Mouse (Mus musculus): ENCODE data around the gene Gm38119. TPM values are rescaled to one million over a fixed set of nuclear protein-coding genes. Genes with fewer than 3 reads are reported as not detected.
A peak's percentile ranks its signal among the peaks of the same experiment; 100 is the strongest.

Gene Gm38119
- total RNA-seq (2015), result not detected in 2 replicates
- not detected in 2 replicates for total RNA-seq (2017)

- no peak for ATAC-seq (replicated peaks; ENCODE audit: poor library complexity)
Observed at GRCm38 (mm10) chr3:92738996-92739395, at the start of gene Gm38119. TSS of gene Gm38119 (minus strand) at chr3:92739096.

- no peak for ATAC-seq (replicated peaks; ENCODE audit: poor library complexity)
Observed at GRCm38 (mm10) chr3:92778799-92779198, 39.9 kb upstream of the Gm38119 start, which contains the start of gene Lce1i. TSS of gene Lce1i (minus strand) at chr3:92778899.

GRCm38 (mm10) chr3:92771573-92771972 lies 32.7 kb upstream of the Gm38119 start:
- ATAC-seq (replicated peaks; ENCODE audit: poor library complexity), result no peak

GRCm38 (mm10) chr3:92764965-92765364 lies 26.1 kb upstream of the Gm38119 start, which contains the start of gene Lce1h:
TSS of gene Lce1h (minus strand) at chr3:92765065.
- ATAC-seq (replicated peaks; ENCODE audit: poor library complexity), result no peak

- no peak for ATAC-seq (replicated peaks; ENCODE audit: poor library complexity)
Observed at GRCm38 (mm10) chr3:92753197-92753596, 14.3 kb upstream of the Gm38119 start.

GRCm38 (mm10) chr3:92752238-92752637 lies 13.3 kb upstream of the Gm38119 start, which contains the start of gene Lce1g:
TSS of gene Lce1g (minus strand) at chr3:92752338.
- ATAC-seq (replicated peaks; ENCODE audit: poor library complexity), result no peak

- ATAC-seq (replicated peaks; ENCODE audit: poor library complexity), result no peak
Observed at GRCm38 (mm10) chr3:92722631-92723030, 16.3 kb downstream of the Gm38119 start.

GRCm38 (mm10) chr3:92720250-92720649 lies 18.6 kb downstream of the Gm38119 start, which contains the start of gene Lce1f:
TSS of gene Lce1f (minus strand) at chr3:92720350.
- ATAC-seq (replicated peaks; ENCODE audit: poor library complexity), result no peak

- ATAC-seq (replicated peaks; ENCODE audit: poor library complexity), result no peak
Observed at GRCm38 (mm10) chr3:92715122-92715521, 23.8 kb downstream of the Gm38119 start.

GRCm38 (mm10) chr3:92708974-92709373 lies 29.9 kb downstream of the Gm38119 start, which contains the start of gene Lce1e:
TSS of gene Lce1e (minus strand) at chr3:92709074.
- no peak for ATAC-seq (replicated peaks; ENCODE audit: poor library complexity)

GRCm38 (mm10) chr3:92694613-92695012 lies 44.3 kb downstream of the Gm38119 start:
- ATAC-seq (replicated peaks; ENCODE audit: poor library complexity), result no peak

GRCm38 (mm10) chr3:92691688-92692087 lies 47.2 kb downstream of the Gm38119 start:
- no peak for ATAC-seq (replicated peaks; ENCODE audit: poor library complexity)

- ATAC-seq (replicated peaks; ENCODE audit: poor library complexity), result peak; percentile 69
Observed at GRCm38 (mm10) chr3:92689154-92689553, 49.7 kb downstream of the Gm38119 start.

Other genes with a start within 250 kb of the Gm38119 start
- not detected in 2 replicates for gene Sprr4, start 238.6 kb downstream of the Gm38119 start, total RNA-seq (2015)
- not detected in 2 replicates for gene Sprr4, start 238.6 kb downstream of the Gm38119 start, total RNA-seq (2017)
- not detected in 2 replicates for gene 2310046K23Rik, start 204.6 kb downstream of the Gm38119 start, total RNA-seq (2015)
- gene 2310046K23Rik, start 204.6 kb downstream of the Gm38119 start, total RNA-seq (2017), result not detected in 2 replicates
- gene Ivl, start 165.4 kb downstream of the Gm38119 start, total RNA-seq (2015), result 0.22 TPM in 1 of 2 replicates, not detected in the other
- gene Ivl, start 165.4 kb downstream of the Gm38119 start, total RNA-seq (2017), result 0.27 TPM in 1 of 2 replicates, not detected in the other
- not detected in 2 replicates for gene Smcp, start 150.1 kb downstream of the Gm38119 start, total RNA-seq (2015)
- gene Smcp, start 150.1 kb downstream of the Gm38119 start, total RNA-seq (2017), result not detected in 2 replicates
- not detected in 2 replicates for gene 2210017I01Rik, start 131.6 kb downstream of the Gm38119 start, total RNA-seq (2015)
- gene 2210017I01Rik, start 131.6 kb downstream of the Gm38119 start, total RNA-seq (2017), result not detected in 2 replicates
- not detected in 2 replicates for gene Lce6a, start 117.4 kb downstream of the Gm38119 start, total RNA-seq (2015)
- not detected in 2 replicates for gene Lce6a, start 117.4 kb downstream of the Gm38119 start, total RNA-seq (2017)
- not detected in 2 replicates for gene Lce1a1, start 90.8 kb downstream of the Gm38119 start, total RNA-seq (2015)
- gene Lce1a1, start 90.8 kb downstream of the Gm38119 start, total RNA-seq (2017), result not detected in 2 replicates
- not detected in 2 replicates for gene Lce1b, start 82.2 kb downstream of the Gm38119 start, total RNA-seq (2015)
- not detected in 2 replicates for gene Lce1b, start 82.2 kb downstream of the Gm38119 start, total RNA-seq (2017)
- not detected in 2 replicates for gene Lce1a2, start 68.8 kb downstream of the Gm38119 start, total RNA-seq (2015)
- gene Lce1a2, start 68.8 kb downstream of the Gm38119 start, total RNA-seq (2017), result not detected in 2 replicates
- gene Lce1c, start 59.8 kb downstream of the Gm38119 start, total RNA-seq (2015), result not detected in 2 replicates
- gene Lce1c, start 59.8 kb downstream of the Gm38119 start, total RNA-seq (2017), result not detected in 2 replicates
- gene Lce1d, start 51.9 kb downstream of the Gm38119 start, total RNA-seq (2015), result not detected in 2 replicates
- gene Lce1d, start 51.9 kb downstream of the Gm38119 start, total RNA-seq (2017), result not detected in 2 replicates
- not detected in 2 replicates for gene Lce1e, start 30.0 kb downstream of the Gm38119 start, total RNA-seq (2015)
- gene Lce1e, start 30.0 kb downstream of the Gm38119 start, total RNA-seq (2017), result not detected in 2 replicates
- not detected in 2 replicates for gene Lce1f, start 18.7 kb downstream of the Gm38119 start, total RNA-seq (2015)
- gene Lce1f, start 18.7 kb downstream of the Gm38119 start, total RNA-seq (2017), result not detected in 2 replicates
- gene Lce1g, start 13.2 kb upstream of the Gm38119 start, total RNA-seq (2015), result not detected in 2 replicates
- not detected in 2 replicates for gene Lce1g, start 13.2 kb upstream of the Gm38119 start, total RNA-seq (2017)
- not detected in 2 replicates for gene Lce1h, start 26.0 kb upstream of the Gm38119 start, total RNA-seq (2015)
- not detected in 2 replicates for gene Lce1h, start 26.0 kb upstream of the Gm38119 start, total RNA-seq (2017)
- not detected in 2 replicates for gene Lce1i, start 39.8 kb upstream of the Gm38119 start, total RNA-seq (2015)
- not detected in 2 replicates for gene Lce1i, start 39.8 kb upstream of the Gm38119 start, total RNA-seq (2017)
- gene Lce1j, start 51.4 kb upstream of the Gm38119 start, total RNA-seq (2015), result not detected in 2 replicates
- gene Lce1j, start 51.4 kb upstream of the Gm38119 start, total RNA-seq (2017), result not detected in 2 replicates
- not detected in 2 replicates for gene Lce1k, start 68.8 kb upstream of the Gm38119 start, total RNA-seq (2015)
- not detected in 2 replicates for gene Lce1k, start 68.8 kb upstream of the Gm38119 start, total RNA-seq (2017)
- gene Kprp, start 88.2 kb upstream of the Gm38119 start, total RNA-seq (2015), result not detected in 2 replicates
- not detected in 2 replicates for gene Kprp, start 88.2 kb upstream of the Gm38119 start, total RNA-seq (2017)
- not detected in 2 replicates for gene Lce1l, start 112.2 kb upstream of the Gm38119 start, total RNA-seq (2015)
- not detected in 2 replicates for gene Lce1l, start 112.2 kb upstream of the Gm38119 start, total RNA-seq (2017)
- gene 2310050C09Rik, start 131.1 kb upstream of the Gm38119 start, total RNA-seq (2015), result not detected in 2 replicates
- gene 2310050C09Rik, start 131.1 kb upstream of the Gm38119 start, total RNA-seq (2017), result not detected in 2 replicates
- not detected in 2 replicates for gene Lce3a, start 187.1 kb upstream of the Gm38119 start, total RNA-seq (2015)
- gene Lce3a, start 187.1 kb upstream of the Gm38119 start, total RNA-seq (2017), result not detected in 2 replicates
- not detected in 2 replicates for gene Lce3b, start 193.9 kb upstream of the Gm38119 start, total RNA-seq (2015)
- gene Lce3b, start 193.9 kb upstream of the Gm38119 start, total RNA-seq (2017), result not detected in 2 replicates
- not detected in 2 replicates for gene Lce3c, start 205.4 kb upstream of the Gm38119 start, total RNA-seq (2015)
- not detected in 2 replicates for gene Lce3c, start 205.4 kb upstream of the Gm38119 start, total RNA-seq (2017)
- not detected in 2 replicates for gene Lce3d, start 218.3 kb upstream of the Gm38119 start, total RNA-seq (2015)
- gene Lce3d, start 218.3 kb upstream of the Gm38119 start, total RNA-seq (2017), result not detected in 2 replicates
- gene Lce3e, start 228.0 kb upstream of the Gm38119 start, total RNA-seq (2015), result not detected in 2 replicates
- gene Lce3e, start 228.0 kb upstream of the Gm38119 start, total RNA-seq (2017), result not detected in 2 replicates

Measured in megakaryocyte progenitor cell, adult 5-6 weeks (primary cell).